Mouse (Mus musculus): ENCODE results near the gene Gm11361.

DNA sequence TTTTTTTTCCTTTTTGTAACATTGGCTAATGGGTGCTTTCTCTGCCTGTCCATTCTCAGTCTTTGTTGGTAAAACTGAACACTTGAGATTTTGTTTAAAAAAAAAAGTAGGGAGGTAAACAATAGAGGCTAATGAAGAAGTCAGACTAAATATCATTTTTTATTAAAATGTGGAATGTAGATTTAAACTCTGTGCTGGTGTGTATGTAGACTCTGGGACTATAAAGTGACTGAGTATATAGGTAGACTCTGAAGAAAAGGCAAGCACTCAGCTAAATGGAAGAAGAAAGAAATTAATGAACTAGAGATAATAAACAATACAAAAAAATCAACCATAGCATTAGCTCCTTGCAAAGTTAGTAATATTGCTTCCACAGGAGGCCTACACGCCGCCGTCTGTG lies at the start of gene Gm11361:
- TF ChIP-seq CTCF (IDR thresholded peaks at IDR 0.05; ENCODE audit: control insufficient read depth, insufficient read depth, insufficient replicate concordance, low read depth, low read length) (no peak), POLR2A (IDR thresholded peaks at IDR 0.05; ENCODE audit: control insufficient read depth, low read depth, low read length) (no peak)
